Mouse (Mus musculus): ENCODE results near the gene Dppa2. TPM values are rescaled to one million over a fixed set of nuclear protein-coding genes. Genes with fewer than 3 reads are reported as not detected.

Dppa2 gene
- polyA plus RNA-seq, 1 experiment = not detected

- Histone ChIP-seq H3K27ac (ENCODE audit: insufficient read depth, low read length) (no peak overlapping the region), H3K4me1 (ENCODE audit: control insufficient read depth, insufficient read depth, low read length) (no peaks in the 10 kb centered on the region), H3K4me3 (ENCODE audit: insufficient read depth, low read length) (no peak overlapping the region)
- TF ChIP-seq POLR2A (IDR thresholded peaks at IDR 0.05; ENCODE audit: extremely low read depth, insufficient read depth, low read length) = no peak
Measured at GRCm38 (mm10) chr16:48368096-48368495, 64.4 kb downstream of the Dppa2 start.

Other genes with a start within 250 kb of the Dppa2 start
- gene Dppa4, start 20.2 kb upstream of the Dppa2 start, polyA plus RNA-seq (2012; rRNA removed) = not detected in 2 replicates
- not detected in 2 replicates for gene Gm5485, start 108.5 kb downstream of the Dppa2 start, polyA plus RNA-seq (2012; rRNA removed)
- gene Morc1, start 127.3 kb downstream of the Dppa2 start, polyA plus RNA-seq (2012; rRNA removed) = 0.04 TPM in 1 of 2 replicates, not detected in the other

Data from cortical plate, adult 2 months (tissue).